In genomic region chr7:73463546-73463945, GRCm38 (mm10) we compare ENCODE assay signal across 23 mouse cellular contexts.
"Had no signal": no experiment of that assay in that cellular context is flagged by ENCODE, and none has a peak within 500 bp of the region (broad histone marks: within the 10 kb centered on the region; RNA-seq: fewer than 3 reads in every experiment).

No protein-coding gene starts in this region.

- H3K9ac ChIP-seq: heart, embryonic 12.5 days; hindbrain, embryonic 13.5 days; hindbrain, embryonic 15.5 days; kidney, embryonic 15.5 days; limb, embryonic 13.5 days; limb, embryonic 15.5 days had no signal

- H3K27ac ChIP-seq: heart, embryonic 10.5 days; hindbrain, embryonic 13.5 days; hindbrain, embryonic 15.5 days; hindbrain, postnatal 0 days; kidney, embryonic 15.5 days; kidney, postnatal 0 days; limb, embryonic 13.5 days; limb, embryonic 15.5 days had no signal

- ATAC-seq: hindbrain, postnatal 0 days; intestine, embryonic 16.5 days had no signal

- DNase-seq: gastrocnemius, postnatal 14 days; gastrocnemius, postnatal 36 days; heart, adult 18-20 months; heart, postnatal 10 days; heart, postnatal 36 days; kidney, adult 11 months; kidney, adult 2 months; kidney, adult 9 months; kidney, postnatal 14 days; kidney, postnatal 36 days; layer of hippocampus, adult 9-11 months; layer of hippocampus, postnatal 36 days; left cerebral cortex, postnatal 4 days had no signal

- H3K4me3 ChIP-seq: heart, embryonic 10.5 days; heart, embryonic 12.5 days; hindbrain, embryonic 13.5 days; hindbrain, embryonic 15.5 days; kidney, embryonic 15.5 days; limb, embryonic 13.5 days; limb, embryonic 15.5 days had no signal

- H3K27me3 ChIP-seq: heart, embryonic 12.5 days; hindbrain, embryonic 13.5 days; hindbrain, embryonic 15.5 days; kidney, embryonic 15.5 days; limb, embryonic 13.5 days; limb, embryonic 15.5 days had no signal

- H3K9me3 ChIP-seq: heart, embryonic 10.5 days; heart, embryonic 12.5 days; hindbrain, embryonic 13.5 days; hindbrain, embryonic 15.5 days; kidney, embryonic 15.5 days; limb, embryonic 13.5 days; limb, embryonic 15.5 days had no signal

- H3K4me1 ChIP-seq: heart, embryonic 10.5 days; heart, embryonic 12.5 days; hindbrain, embryonic 13.5 days; hindbrain, embryonic 15.5 days; kidney, embryonic 15.5 days; limb, embryonic 13.5 days; limb, embryonic 15.5 days had no signal

- H3K4me2 ChIP-seq: heart, embryonic 12.5 days; hindbrain, embryonic 13.5 days; hindbrain, embryonic 15.5 days; kidney, embryonic 15.5 days; limb, embryonic 13.5 days; limb, embryonic 15.5 days had no signal
